Mouse (Mus musculus): ENCODE measurements around the gene Mcm5.

The Mcm5 gene

DNA sequence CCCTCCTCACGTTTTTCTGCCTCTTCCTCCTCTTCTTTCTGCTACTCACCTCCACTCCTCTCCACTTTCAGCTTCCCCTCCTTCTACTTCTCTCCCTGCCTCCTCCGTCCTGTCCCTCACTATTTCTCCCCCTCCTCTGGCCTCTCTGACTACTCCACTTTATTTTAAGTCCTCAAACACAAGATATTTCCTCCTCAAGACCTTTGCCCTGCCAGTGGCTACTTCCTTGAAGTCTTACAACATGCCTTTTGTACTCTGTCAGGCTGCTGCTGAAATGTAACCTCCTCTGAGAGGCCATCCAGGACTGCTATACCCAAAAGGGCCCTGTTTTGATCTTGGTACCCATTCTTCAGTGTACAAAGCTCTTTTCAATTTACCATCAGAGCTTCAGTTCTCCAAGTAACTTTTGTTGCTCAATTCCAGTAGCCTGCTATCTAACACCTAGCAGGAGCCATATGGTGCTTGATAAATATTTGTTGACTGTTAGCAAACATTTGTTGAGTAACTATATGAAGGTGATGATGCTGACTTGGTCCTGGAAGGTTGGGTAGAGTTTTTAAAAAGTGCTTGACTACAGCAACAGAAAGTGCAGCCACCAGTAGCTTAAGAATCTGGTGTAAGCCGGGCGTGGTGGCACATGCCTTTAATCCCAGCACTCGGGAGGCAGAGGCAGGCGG lies 62.8 kb downstream of the Mcm5 start:
- DNase-seq (ENCODE audit: low read depth) = no peak
